Mouse (Mus musculus) heart, adult 2 months (tissue): ENCODE data around the gene Cyb561a3.
A peak's percentile ranks its signal among the peaks of the same experiment; 100 is the strongest.

ENCODE experiments used
- CTCF ChIP-seq: fragments of 200-600 bp; IDR thresholded peaks from 2 replicates; pipeline ENCODE4 v1.8.1; 2022; ENCODE audit warnings: antibody characterized with exemption, mild to moderate bottlenecking, moderate library complexity
- EP300 ChIP-seq: fragments of 200-500 bp; IDR thresholded peaks from 2 replicates; pipeline ENCODE4 v1.6.1; 2011; ENCODE audit warnings: low read depth, low read length, control low read depth; ENCODE audit not compliant: insufficient read depth
- POLR2A ChIP-seq: fragments of 200-500 bp; IDR thresholded peaks from 2 replicates; pipeline ENCODE4 v1.6.1; 2011; ENCODE audit warnings: mild to moderate bottlenecking, low read depth, low read length, control low read depth; ENCODE audit not compliant: insufficient read depth

DNA sequence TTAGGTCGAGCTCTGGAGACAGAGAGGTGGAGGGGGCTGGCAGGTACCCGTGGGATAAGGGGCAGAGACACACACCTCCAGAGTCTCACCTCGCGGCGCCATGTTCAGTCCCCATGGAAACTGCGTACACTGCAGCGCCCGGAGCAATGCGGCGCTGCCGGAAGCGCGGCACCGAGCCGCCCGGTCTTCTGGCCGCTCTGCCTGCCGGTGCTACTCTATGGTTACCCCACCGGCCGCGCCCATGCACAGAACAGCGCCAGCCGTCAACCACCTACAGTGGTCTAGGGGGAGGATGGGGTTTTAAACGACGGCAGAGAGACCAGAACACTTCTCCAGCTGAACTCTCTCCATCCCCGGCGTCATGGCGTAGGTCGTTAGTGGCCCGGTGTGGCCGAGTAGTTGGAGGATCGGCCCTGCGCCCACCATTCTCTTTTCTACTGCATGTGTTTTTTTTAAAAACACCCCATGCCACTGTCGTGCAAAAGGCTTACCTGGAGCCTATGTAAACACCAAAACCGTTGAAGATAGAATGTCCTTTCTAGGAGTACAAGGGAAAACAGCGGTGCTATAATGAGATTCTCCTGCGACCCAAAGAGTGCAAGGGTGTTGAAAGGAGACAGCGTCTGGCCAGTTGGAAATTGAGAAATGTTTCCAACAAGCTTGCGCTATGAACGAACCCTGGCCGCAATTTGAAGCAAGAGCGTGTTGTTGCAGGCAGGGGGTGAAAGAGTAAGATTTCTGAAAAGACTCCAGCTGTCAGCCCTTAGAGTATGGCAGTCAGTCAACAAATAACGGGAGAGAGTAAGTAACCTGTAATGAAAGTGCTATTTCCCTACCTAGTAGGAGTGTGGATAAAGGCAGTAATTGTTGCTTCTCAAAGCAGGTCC, 21.1 kb upstream of the Cyb561a3 start, which contains the start of gene Tmem216:
- TF ChIP-seq CTCF (peak; percentile 30; the same call in 1 of the 2 replicates), POLR2A (peak; percentile 80), EP300 (0 out of 2 replicates have a peak, but pooled peaks have one; percentile 30)
